Mouse (Mus musculus) embryonic fibroblast, embryonic 13.5 days (primary cell): ENCODE measurements around the gene Ddx23. TPM values are rescaled to one million over a fixed set of nuclear protein-coding genes. Genes with fewer than 3 reads are reported as not detected.

ENCODE experiments used
- H3K27ac ChIP-seq: 2 replicates; pipeline ENCODE4 v1.5.1; 2012; ENCODE audit warnings: low read length, control low read depth, inconsistent platforms; ENCODE audit not compliant: insufficient read depth
- H3K4me1 ChIP-seq: 2 replicates; pipeline ENCODE4 v1.6.1; 2011; ENCODE audit warnings: low read length; ENCODE audit not compliant: control insufficient read depth, insufficient read depth
- H3K4me3 ChIP-seq: 2 replicates; pipeline ENCODE4 v1.5.1; 2011; ENCODE audit warnings: mild to moderate bottlenecking, control low read depth, low read length; ENCODE audit not compliant: insufficient read depth
- CTCF ChIP-seq: IDR thresholded peaks from 2 replicates; pipeline ENCODE4 v1.5.1; 2011; ENCODE audit warnings: mild to moderate bottlenecking, control low read depth, low read length, moderate library complexity, borderline replicate concordance; ENCODE audit not compliant: insufficient read depth
- POLR2A ChIP-seq: IDR thresholded peaks from 2 replicates; pipeline ENCODE4 v1.6.1; 2011; ENCODE audit warnings: low read depth, mild to moderate bottlenecking, control low read depth, low read length, moderate library complexity
- polyA plus RNA-seq: library from polyadenylated mRNA; stranded (reverse); fragments of >200 nt; gene quantifications from 2 replicates; pipeline ENCODE4 v1.2.4, GENCODE M21; 2011; ENCODE audit warnings: low read depth; ENCODE audit not compliant: missing spikeins, insufficient read length

The Ddx23 gene
- polyA plus RNA-seq = 58.8 and 62.4 TPM in 2 replicates

GRCm38 (mm10) chr15:98662567-98663545 is at the start of gene Ddx23:
Gene Ddx23 (minus strand): TSS chr15:98662894.
- Histone ChIP-seq H3K4me1 (no peaks in the 10 kb centered on the region; the same call in 1 of the 2 replicates), H3K27ac (peak within 1 kb of the TSS; percentile 82), H3K4me3 (peak within 1 kb of the TSS; percentile 77)
- TF ChIP-seq CTCF = no peak
- peak; percentile 94 for TF ChIP-seq POLR2A

- 0 out of 2 replicates have a peak, but pooled peaks cover 4% of the 10 kb centered on the region for H3K4me1 ChIP-seq
- no peak overlapping the region for H3K4me3 ChIP-seq
- no peak overlapping the region for H3K27ac ChIP-seq
- no peak for TF ChIP-seq POLR2A
- TF ChIP-seq CTCF = peak; percentile 57
Observed at GRCm38 (mm10) chr15:98710442-98710841, 47.7 kb upstream of the Ddx23 start.

DNA sequence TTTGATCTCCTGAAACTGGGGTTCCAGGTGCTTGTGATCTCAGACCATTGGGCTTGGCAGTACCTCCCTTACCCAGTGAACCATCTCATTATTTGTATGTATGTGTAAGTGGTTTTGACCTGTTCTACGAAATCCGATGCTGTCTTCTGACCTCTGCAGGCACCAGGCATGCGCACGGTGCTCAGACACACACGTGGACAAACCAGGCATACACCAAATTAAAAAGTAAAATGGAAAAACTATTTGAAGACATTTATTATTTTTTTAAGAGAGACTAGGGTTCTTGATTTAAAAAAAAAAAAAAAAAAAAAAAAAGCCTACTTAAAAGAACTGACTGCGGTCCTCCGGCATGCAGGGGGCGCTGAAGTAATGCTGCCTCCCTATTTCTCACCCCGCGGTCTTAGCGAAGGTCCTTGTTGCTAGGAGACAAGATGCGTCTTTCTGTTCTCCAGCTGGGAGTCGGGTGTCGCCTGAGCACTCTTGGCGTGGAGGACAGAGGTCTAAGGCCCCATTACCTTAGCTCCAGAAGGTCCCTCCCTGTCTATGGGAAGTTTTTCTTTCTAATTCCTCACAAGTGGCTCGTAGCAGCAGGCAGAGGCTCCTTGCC is 45.2 kb upstream of the Ddx23 start, which contains the start of gene Ccdc65:
TSS of gene Ccdc65 (plus strand) at position 442 of the 607 bp plus-strand sequence.
- peak within 1 kb of the TSS; percentile 28; the same call in 1 of the 2 replicates for H3K4me3 ChIP-seq
- H3K27ac ChIP-seq = no peak within 1 kb of the TSS
- no peaks in the 10 kb centered on the region for H3K4me1 ChIP-seq
- TF ChIP-seq POLR2A (peak; percentile 36; the same call in 1 of the 2 replicates), CTCF (peak; percentile 34; the same call in 1 of the 2 replicates)

DNA sequence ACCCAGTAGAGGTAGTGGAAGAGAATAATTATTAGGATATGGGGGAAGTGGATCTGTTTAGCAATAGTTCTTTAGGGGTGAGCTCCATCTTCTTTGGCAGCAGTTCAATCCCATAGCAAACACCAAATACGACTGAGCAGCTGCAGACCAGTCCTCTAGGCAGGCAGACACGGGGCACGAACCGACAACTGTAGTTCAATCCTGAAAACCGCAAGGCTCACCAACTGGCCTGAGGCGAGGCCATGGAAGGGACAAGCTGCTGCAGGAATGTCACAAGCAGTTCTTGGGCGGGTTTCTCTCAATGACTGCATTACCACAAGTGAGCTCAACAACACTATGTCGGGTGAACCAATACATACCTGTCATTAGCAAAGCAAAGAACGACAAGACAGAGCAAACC is 41.6 kb upstream of the Ddx23 start:
- no peak overlapping the region for H3K27ac ChIP-seq
- no peaks in the 10 kb centered on the region; the same call in 1 of the 2 replicates for H3K4me1 ChIP-seq
- H3K4me3 ChIP-seq = no peak overlapping the region
- TF ChIP-seq CTCF (no peak), POLR2A (no peak)

- Histone ChIP-seq H3K27ac (no peak overlapping the region), H3K4me1 (no peaks in the 10 kb centered on the region; the same call in 1 of the 2 replicates), H3K4me3 (peak overlapping the region; percentile 34; the same call in 1 of the 2 replicates)
- TF ChIP-seq POLR2A (no peak), CTCF (peak; percentile 73)
Observed at GRCm38 (mm10) chr15:98699190-98700105, 36.8 kb upstream of the Ddx23 start.

DNA sequence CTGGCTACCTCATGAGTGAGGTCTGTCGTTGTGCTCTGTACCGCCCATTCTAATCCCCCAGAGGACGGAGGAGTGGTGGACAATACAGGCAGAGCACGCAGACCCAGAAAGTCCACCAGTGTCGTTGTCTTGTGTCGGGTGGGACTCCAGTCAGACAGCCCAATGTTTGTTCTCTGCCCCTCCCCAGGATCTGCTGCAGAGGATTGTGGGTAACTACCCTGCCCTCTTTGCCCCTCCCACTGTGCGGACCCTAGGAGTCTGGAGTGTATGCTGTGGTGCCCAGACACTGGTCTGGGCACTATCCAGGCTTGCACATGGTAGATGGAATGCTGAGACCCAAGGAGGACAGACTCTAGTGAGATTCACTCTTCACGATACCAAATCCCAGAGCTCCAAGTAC is 33.5 kb upstream of the Ddx23 start:
- H3K4me1 ChIP-seq = peaks cover 5% of the 10 kb centered on the region; the same call in 1 of the 2 replicates
- TF ChIP-seq POLR2A (no peak), CTCF (no peak)
- no peak overlapping the region for H3K27ac ChIP-seq
- no peak overlapping the region for H3K4me3 ChIP-seq

DNA sequence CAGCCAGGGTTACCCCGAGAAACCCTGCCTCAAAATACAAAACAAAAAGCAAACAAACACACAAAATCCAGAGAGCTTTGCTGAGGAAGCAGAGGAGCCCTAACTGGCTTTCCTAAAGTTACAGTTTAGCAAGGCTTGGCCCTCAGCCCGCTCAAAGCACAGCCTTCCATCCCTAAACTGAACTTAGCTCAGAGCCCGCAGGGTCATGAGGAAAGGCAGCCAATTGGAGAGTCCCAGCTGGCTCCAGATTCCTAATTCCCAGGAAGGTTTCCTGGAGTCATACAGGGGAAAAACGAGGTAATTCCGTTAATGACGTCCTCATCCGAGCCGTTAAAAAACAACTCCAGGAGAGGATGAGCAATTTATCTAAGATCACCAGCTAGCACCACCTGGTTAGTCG is 33.0 kb upstream of the Ddx23 start:
- TF ChIP-seq CTCF = no peak
- TF ChIP-seq POLR2A = no peak
- Histone ChIP-seq H3K4me1 (peaks cover 5% of the 10 kb centered on the region; the same call in 1 of the 2 replicates), H3K4me3 (no peak overlapping the region), H3K27ac (no peak overlapping the region)

DNA sequence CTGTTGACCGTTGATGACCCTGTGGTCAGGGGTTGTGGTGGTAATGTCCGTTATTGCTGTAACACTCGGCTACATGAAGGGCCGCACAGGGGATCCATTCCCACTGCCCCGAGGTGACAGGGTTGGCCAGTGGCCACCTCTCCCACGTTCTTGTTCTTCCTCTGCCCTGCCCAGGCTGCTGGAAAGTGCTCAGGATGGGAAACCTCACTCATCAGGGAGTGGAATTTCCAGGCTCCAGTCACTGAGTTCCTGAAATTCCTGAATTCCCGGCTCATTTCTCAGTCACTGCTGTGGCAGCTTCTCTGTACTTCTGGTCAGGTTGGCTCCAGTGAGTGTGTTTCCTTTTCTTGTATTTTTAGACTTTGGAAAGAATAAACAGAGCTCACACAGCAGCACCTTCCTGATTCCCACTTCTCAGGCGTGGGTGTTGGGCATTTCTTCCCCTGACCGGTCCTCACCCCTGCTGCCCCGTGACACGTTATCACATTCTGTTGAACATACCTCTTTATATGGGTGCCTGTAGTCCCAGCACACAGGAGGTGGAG is 29.5 kb upstream of the Ddx23 start:
- Histone ChIP-seq H3K4me3 (no peak overlapping the region), H3K4me1 (peaks cover 5% of the 10 kb centered on the region; the same call in 1 of the 2 replicates), H3K27ac (peak overlapping the region; percentile 70)
- TF ChIP-seq CTCF (no peak), POLR2A (no peak)
